8 mouse cellular contexts compared by ENCODE assay signal in genomic region chr6:127154708-127155268, GRCm38 (mm10). TPM values are rescaled to one million over a fixed set of nuclear protein-coding genes. Genes with fewer than 3 reads are reported as not detected.
DNase-seq lines count a peak whose midpoint lies in the region; ATAC-seq lines count a peak whose summit lies in the region.

No protein-coding gene starts in this region.

- H3K4me2 ChIP-seq in embryonic facial prominence, embryonic 14.5 days (ENCODE audit: low read depth, low read length), result peak overlapping the region; percentile 80
- peak overlapping the region; percentile 86 for H3K4me2 ChIP-seq in limb, embryonic 12.5 days
- peak overlapping the region; percentile 74 for H3K4me2 ChIP-seq in midbrain, embryonic 15.5 days

- peak overlapping the region; percentile 95 for H3K27ac ChIP-seq in embryonic facial prominence, embryonic 14.5 days (replicated peaks; ENCODE audit: low read depth, low read length)
- H3K27ac ChIP-seq in limb, embryonic 12.5 days, result peak overlapping the region; percentile 98
- no peak overlapping the region for H3K27ac ChIP-seq in midbrain, embryonic 15.5 days

- peak overlapping the region; percentile 70 for H3K9ac ChIP-seq in embryonic facial prominence, embryonic 14.5 days (ENCODE audit: low read depth, low read length)
- peak overlapping the region; percentile 65 for H3K9ac ChIP-seq in limb, embryonic 12.5 days (replicated peaks)
- no peak overlapping the region for H3K9ac ChIP-seq in midbrain, embryonic 15.5 days

- WGBS in embryonic facial prominence, embryonic 14.5 days, result under 1% methylated on average over 22 of the region's 34 CpGs
- under 1% methylated on average over 34 of the region's 34 CpGs for WGBS in limb, embryonic 12.5 days
- under 1% methylated on average over 34 of the region's 34 CpGs for WGBS in midbrain, embryonic 15.5 days

- DNase-seq in right cerebral cortex, postnatal 4 days, result peak; percentile 55
- no peak for DNase-seq in right cerebral cortex, adult 18-20 months
- DNase-seq in embryonic facial prominence, embryonic 14.5 days (ENCODE audit: low spot score), result peak; percentile 94
- DNase-seq in heart, postnatal 4 days, result peak; percentile 87
- DNase-seq in thymus, postnatal 10 days (ENCODE audit: low spot score in 2 of 2), result peak; percentile 57 to 60
- DNase-seq in layer of hippocampus, adult 9-10 months (ENCODE audit: low spot score), result no peak

- ATAC-seq in embryonic facial prominence, embryonic 14.5 days (ENCODE audit: low read depth), result peak; percentile 10
- ATAC-seq in limb, embryonic 12.5 days (ENCODE audit: insufficient number of reproducible peaks, insufficient read depth, low FRiP score, low TSS enrichment, low read depth), result 0 out of 2 replicates have a peak, but pooled peaks have one; percentile 4
- ATAC-seq in midbrain, embryonic 15.5 days (replicated peaks), result no peak

- H3K36me3 ChIP-seq in embryonic facial prominence, embryonic 14.5 days (ENCODE audit: control insufficient read depth, insufficient read depth, low read length), result no peaks in the 10 kb centered on the region
- H3K36me3 ChIP-seq in limb, embryonic 12.5 days, result no peaks in the 10 kb centered on the region
- no peaks in the 10 kb centered on the region for H3K36me3 ChIP-seq in midbrain, embryonic 15.5 days (replicated peaks)

- H3K9me3 ChIP-seq in embryonic facial prominence, embryonic 14.5 days (ENCODE audit: control insufficient read depth, low read length), result no peaks in the 10 kb centered on the region
- H3K9me3 ChIP-seq in limb, embryonic 12.5 days, result no peaks in the 10 kb centered on the region
- no peaks in the 10 kb centered on the region for H3K9me3 ChIP-seq in midbrain, embryonic 15.5 days

- no peaks in the 10 kb centered on the region for H3K27me3 ChIP-seq in embryonic facial prominence, embryonic 14.5 days (replicated peaks; ENCODE audit: control insufficient read depth, insufficient read depth, low read length)
- no peaks in the 10 kb centered on the region for H3K27me3 ChIP-seq in limb, embryonic 12.5 days
- peaks cover 42% of the 10 kb centered on the region for H3K27me3 ChIP-seq in midbrain, embryonic 15.5 days (replicated peaks)

- peaks cover 14% of the 10 kb centered on the region for H3K4me1 ChIP-seq in embryonic facial prominence, embryonic 14.5 days (ENCODE audit: control insufficient read depth, insufficient read depth, low read length)
- H3K4me1 ChIP-seq in limb, embryonic 12.5 days (replicated peaks), result peaks cover 38% of the 10 kb centered on the region
- peaks cover 58% of the 10 kb centered on the region for H3K4me1 ChIP-seq in midbrain, embryonic 15.5 days

- H3K4me3 ChIP-seq in embryonic facial prominence, embryonic 14.5 days (ENCODE audit: low read depth, low read length), result peak overlapping the region; percentile 84
- peak overlapping the region; percentile 88 for H3K4me3 ChIP-seq in limb, embryonic 12.5 days (replicated peaks)
- peak overlapping the region; percentile 31 for H3K4me3 ChIP-seq in midbrain, embryonic 15.5 days

RNA-seq across cellular contexts. Expression of gene Ccnd2, which starts 2.8 kb away (rescaled TPM):
- 757 and 796 TPM in 2 replicates for polyA plus RNA-seq in embryonic facial prominence, embryonic 14.5 days (2014; fragmentation: Nextera tagmentation; extraction: Ambion mirVana)
- 100 to 1,000 TPM; 282 to 291 TPM for total RNA-seq in heart, postnatal 4 days (2021)
- 1,264 and 1,267 TPM in 2 replicates for polyA plus RNA-seq in limb, embryonic 12.5 days (2016; fragmentation: Nextera tagmentation; extraction: Ambion mirVana)
- 320 and 370 TPM in 2 replicates for polyA plus RNA-seq in midbrain, embryonic 15.5 days (2015; fragmentation: Nextera tagmentation; extraction: Ambion mirVana)

RNA-seq across cellular contexts. Expression of gene Tigar, which starts 45.4 kb away (rescaled TPM):
- polyA plus RNA-seq in embryonic facial prominence, embryonic 14.5 days (2014; fragmentation: Nextera tagmentation; extraction: Ambion mirVana), result 1.8 and 3.3 TPM in 2 replicates
- 10 to 100 TPM; 29.4 to 32.9 TPM for total RNA-seq in heart, postnatal 4 days (2021)
- 3.7 and 5.0 TPM in 2 replicates for polyA plus RNA-seq in limb, embryonic 12.5 days (2016; fragmentation: Nextera tagmentation; extraction: Ambion mirVana)
- polyA plus RNA-seq in midbrain, embryonic 15.5 days (2015; fragmentation: Nextera tagmentation; extraction: Ambion mirVana), result 6.5 and 7.1 TPM in 2 replicates

Comparison
In these comparisons a context has a peak if more than half of its experiments do, and no peak if none do; other contexts are left out.
1. DNase-seq: peak in right cerebral cortex, postnatal 4 days (single experiment), embryonic facial prominence, embryonic 14.5 days (single experiment), heart, postnatal 4 days (single experiment) and thymus, postnatal 10 days (2 of 2); none in right cerebral cortex, adult 18-20 months (single experiment) and layer of hippocampus, adult 9-10 months (single experiment).
2. H3K4me3 ChIP-seq: peak in every context shown above with its lines; median percentile 88 in limb, embryonic 12.5 days; 84 in embryonic facial prominence, embryonic 14.5 days; 31 in midbrain, embryonic 15.5 days.
3. Peak in every context shown above with its lines, with median percentiles within 50 percentile points of each other: H3K4me2 ChIP-seq.